Mouse (Mus musculus): ENCODE measurements around the gene Olfr101. TPM values are rescaled to one million over a fixed set of nuclear protein-coding genes. Genes with fewer than 3 reads are reported as not detected.

Gene Olfr101
- total RNA-seq (2023), result not detected

DNA sequence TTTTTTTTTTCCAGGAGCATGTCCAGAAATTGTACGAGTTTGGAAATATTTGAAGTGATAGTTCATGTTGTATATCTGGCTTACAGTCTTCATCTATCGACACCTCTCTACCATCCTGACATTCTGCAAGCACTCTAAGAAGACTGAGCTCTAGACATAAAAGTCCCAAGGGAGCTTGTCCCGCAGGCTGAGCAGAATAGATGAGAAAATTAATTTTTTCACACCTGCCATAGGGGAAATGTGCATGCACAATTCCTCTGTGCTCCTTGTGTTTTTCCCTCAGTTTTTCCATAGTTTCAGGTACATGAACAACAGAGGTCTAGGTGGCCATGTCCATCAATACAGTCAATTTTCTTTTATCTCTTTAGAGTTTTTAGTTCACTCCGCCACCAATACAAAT lies at the start of gene Olfr101:
Gene Olfr101 (minus strand): TSS at position 101 of the 400 bp plus-strand sequence.

DNA sequence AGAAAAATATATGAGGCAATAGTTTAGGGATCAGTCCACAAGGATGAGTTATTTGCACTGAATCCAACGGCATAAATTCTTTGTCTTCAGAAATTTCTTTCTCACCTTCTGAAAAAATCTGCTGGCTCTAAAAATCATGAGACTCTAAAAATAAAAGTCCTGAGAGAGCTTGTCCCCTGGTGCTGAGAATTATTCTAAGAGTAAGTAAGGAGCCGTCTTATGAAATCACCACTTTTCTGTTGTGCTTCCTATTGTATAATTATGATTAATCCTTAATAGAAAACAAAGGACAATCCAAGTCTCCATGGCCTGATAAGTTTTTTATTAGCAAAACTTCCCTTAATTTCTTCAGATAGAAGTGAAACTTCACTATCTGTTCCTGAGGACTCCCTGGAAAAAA lies 35.5 kb upstream of the Olfr101 start, which contains the start of gene Olfr103:
Gene Olfr103 (minus strand): TSS at position 101 of the 400 bp plus-strand sequence.

DNA sequence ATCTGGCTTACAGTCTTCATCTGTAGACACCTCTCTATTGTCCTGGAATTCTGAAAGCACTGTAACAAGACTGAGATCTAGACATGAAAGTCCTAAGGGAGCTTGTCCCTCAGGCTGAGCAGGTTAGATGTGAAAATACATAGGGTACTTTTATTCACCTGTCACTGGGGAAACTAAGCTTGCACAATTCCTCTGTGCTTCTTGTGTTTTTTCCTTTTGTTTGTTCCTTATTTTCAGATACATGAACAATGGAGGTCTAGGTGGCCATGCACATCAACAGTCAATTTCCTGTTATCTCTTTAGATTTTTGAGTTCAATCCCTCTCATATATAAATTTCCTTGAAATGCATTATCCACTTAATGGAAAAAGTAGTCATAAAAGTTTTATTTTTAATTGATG lies 12.8 kb upstream of the Olfr101 start, which contains the start of gene Olfr102:
Gene Olfr102 (minus strand): TSS at position 101 of the 400 bp plus-strand sequence.

DNA sequence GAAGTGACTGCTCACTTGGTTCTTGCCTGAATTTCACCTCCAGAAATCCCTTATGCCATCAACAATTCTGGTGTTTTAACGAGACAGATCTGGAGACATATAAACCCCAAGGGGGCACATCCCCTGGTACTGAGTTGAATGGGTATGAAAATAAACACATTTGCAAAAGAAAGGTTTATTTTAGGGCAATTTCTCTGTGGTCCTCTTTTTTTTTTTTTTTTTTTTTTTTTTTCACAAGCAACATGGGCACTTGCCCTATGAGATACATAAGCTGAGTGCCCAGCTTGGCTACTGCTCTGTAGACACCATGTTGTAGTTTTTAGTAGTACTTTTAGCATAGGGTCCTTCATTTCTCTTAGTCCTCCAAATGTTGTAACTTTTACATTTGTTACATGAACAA lies 20.8 kb downstream of the Olfr101 start, which contains the start of gene Olfr99:
Gene Olfr99 (minus strand): TSS at position 101 of the 400 bp plus-strand sequence.

DNA sequence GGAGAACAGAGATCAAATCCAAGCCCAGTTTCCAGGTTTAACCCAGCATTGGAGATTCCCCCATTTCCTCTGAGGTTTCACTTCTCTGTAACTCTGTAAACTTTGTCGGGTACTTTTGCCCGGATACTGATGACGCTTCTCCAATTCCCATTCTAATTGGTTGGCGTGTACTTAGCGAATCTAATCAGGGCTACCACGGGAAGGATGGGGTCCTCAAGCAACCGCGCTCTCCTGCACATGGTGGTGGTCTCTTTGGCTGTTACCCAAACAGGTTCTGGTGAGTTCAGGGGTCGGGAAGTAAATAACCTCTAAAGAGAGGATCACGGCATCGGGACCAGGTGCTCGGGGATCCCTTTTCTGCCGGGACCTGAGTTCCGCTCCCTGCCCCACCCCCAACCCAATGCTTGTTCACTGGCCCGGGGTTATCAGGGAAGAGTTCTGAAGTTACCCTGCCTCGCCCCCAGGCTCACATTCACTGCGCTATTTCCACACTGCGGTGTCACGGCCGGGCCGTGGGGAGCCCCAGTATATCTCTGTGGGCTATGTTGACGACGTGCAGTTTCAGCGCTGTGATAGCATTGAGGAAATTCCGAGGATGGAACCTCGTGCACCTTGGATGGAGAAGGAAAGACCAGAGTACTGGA lies 33.9 kb downstream of the Olfr101 start, which contains the start of gene H2-M3:
Gene H2-M3 (plus strand): TSS at position 163 of the 644 bp plus-strand sequence.

DNA sequence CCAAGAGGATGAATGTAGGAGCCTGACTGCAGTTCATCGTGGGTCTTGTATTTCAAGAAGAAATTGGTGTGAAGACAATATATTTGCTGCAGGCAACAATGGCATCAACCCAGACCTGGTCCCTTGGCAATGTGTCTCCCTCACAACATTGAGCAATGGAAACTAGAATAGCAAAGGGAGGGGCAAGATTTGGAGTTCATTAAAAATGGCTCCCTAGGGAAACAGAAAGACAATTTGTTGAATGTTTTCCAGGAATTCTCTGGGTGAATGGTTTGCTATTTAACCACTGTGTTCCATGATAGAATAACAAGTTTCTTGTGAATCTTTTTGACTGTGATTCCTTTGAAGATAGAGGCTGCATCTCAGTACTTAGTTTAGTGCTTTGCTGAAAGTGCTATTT lies 40.5 kb downstream of the Olfr101 start, which contains the start of gene Olfr98:
Gene Olfr98 (minus strand): TSS at position 124 of the 400 bp plus-strand sequence.

Other genes starting within 250 kb of the Olfr101 start
- not detected for gene Olfr90, start 215.8 kb downstream of the Olfr101 start, total RNA-seq (2023)
- not detected for gene Olfr91, start 206.0 kb downstream of the Olfr101 start, total RNA-seq (2023)
- not detected for gene Olfr92, start 184.2 kb downstream of the Olfr101 start, total RNA-seq (2023)
- gene Olfr93, start 142.8 kb downstream of the Olfr101 start, total RNA-seq (2023), result not detected
- not detected for gene Ubd, start 110.4 kb downstream of the Olfr101 start, total RNA-seq (2023)
- gene Olfr94, start 103.3 kb downstream of the Olfr101 start, total RNA-seq (2023), result not detected
- gene Olfr95, start 91.2 kb downstream of the Olfr101 start, total RNA-seq (2023), result not detected
- not detected for gene Olfr96, start 84.2 kb downstream of the Olfr101 start, total RNA-seq (2023)
- not detected for gene Olfr97, start 67.0 kb downstream of the Olfr101 start, total RNA-seq (2023)
- not detected for gene Olfr98, start 40.6 kb downstream of the Olfr101 start, total RNA-seq (2023)
- 28.4 TPM for gene H2-M3, start 34.1 kb downstream of the Olfr101 start, total RNA-seq (2023)
- gene Olfr99, start 20.9 kb downstream of the Olfr101 start, total RNA-seq (2023), result not detected
- gene Olfr102, start 12.7 kb upstream of the Olfr101 start, total RNA-seq (2023), result not detected
- not detected for gene Olfr103, start 35.4 kb upstream of the Olfr101 start, total RNA-seq (2023)
- gene Olfr104-ps, start 55.3 kb upstream of the Olfr101 start, total RNA-seq (2023), result not detected
- gene Olfr105-ps, start 74.7 kb upstream of the Olfr101 start, total RNA-seq (2023), result not detected
- gene Olfr106-ps, start 86.1 kb upstream of the Olfr101 start, total RNA-seq (2023), result not detected
- not detected for gene Olfr107, start 94.9 kb upstream of the Olfr101 start, total RNA-seq (2023)
- gene Olfr108, start 141.2 kb upstream of the Olfr101 start, total RNA-seq (2023), result not detected
- gene Olfr109, start 154.6 kb upstream of the Olfr101 start, total RNA-seq (2023), result not detected
- gene H2-M2, start 179.2 kb upstream of the Olfr101 start, total RNA-seq (2023), result not detected
- not detected for gene Olfr110, start 188.2 kb upstream of the Olfr101 start, total RNA-seq (2023)
- not detected for gene Olfr111, start 203.7 kb upstream of the Olfr101 start, total RNA-seq (2023)

Data from CD4-positive naive resting alpha-beta T cell, adult 57 days (primary cell).